Mouse (Mus musculus): ENCODE data around the gene Gm3893.
"Not testable (repeated sequence)": the region's sequence is repeated elsewhere in the genome, so short reads cannot be mapped to it uniquely, and the experiment has no call there.

Gm3893 gene

DNA sequence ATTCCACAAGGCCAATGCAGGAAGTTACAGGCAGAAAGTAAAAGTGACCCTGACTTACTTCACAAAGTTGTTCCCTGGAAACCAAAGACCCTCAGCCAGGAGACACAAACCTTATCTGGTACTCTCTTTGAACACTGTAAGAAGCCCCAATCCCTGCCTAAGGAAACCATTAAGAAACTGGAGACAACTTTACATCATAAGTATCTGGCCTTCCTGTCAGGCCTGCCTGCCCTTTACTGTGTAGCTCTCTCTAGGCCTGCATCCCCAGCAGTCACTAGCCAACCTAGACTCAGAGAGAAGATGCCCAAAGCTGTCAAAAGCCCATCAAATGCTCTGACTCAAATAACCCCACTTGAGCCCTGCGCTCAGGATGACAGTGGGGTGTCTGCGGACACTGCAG lies at the start of gene Gm3893:
Gm3893 (plus strand) TSS at position 301 of the 400 bp plus-strand sequence.
- DNase-seq (ENCODE audit: low spot score): not testable (repeated sequence)

DNA sequence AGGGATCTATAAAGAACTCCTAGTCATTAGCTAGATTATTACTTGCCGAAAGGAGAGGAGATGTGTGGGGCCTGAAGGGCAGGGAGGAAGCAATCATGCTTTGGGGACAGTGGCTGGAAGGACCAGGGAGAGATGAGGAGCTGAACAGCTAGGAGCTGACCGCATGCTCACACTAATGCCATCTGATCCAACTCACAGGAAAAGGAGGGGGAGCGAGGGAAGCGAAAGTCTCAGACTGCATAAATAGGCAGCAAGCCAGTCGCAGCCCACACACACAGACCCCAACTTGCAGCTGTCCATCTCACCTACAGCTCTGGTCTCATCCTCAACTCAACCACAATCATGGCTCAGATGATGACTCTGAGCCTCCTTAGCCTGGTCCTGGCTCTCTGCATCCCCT lies 23.5 kb downstream of the Gm3893 start, which contains the start of gene Gm13304:
Gm13304 (plus strand) TSS at position 301 of the 400 bp plus-strand sequence.
- DNase-seq (ENCODE audit: low spot score): not testable (repeated sequence)
